Mouse (Mus musculus): Measurements from ENCODE around the gene Podxl2. TPM values are rescaled to one million over a fixed set of nuclear protein-coding genes. Genes with fewer than 3 reads are reported as not detected.

Podxl2 gene
- total RNA-seq, 2 experiments from 2014 or later, result 160 to 165 TPM

DNA sequence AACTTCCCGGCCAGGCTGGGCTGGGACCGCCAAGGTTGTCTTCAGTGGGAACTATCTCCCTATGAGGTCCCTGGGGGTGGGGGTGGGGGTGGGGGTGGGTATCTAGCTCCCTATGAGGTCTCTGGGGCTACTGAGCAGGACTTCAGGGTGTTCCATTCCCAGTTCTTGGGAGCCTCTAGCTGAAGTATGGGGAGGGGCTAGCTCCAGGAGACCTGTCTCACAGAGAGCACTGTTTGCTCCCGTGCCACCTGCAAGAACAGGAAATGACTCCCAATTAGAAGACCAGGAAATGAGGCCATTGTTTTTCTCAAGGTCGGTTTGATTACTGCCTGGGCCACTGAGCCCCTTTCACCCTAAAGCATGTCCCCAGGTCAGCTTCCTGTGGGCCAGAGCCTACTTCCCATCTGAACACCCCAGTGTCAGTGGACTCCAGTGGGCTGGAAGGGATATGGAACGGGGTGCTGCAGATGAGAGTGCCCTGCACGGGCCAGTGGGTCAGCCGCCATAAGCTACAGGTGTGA, 62.9 kb downstream of the Podxl2 start:
- no peak for DNase-seq (ENCODE audit: low spot score in 2 of 2)
- no peak for TF ChIP-seq CTCF (conservative IDR thresholded peaks at IDR 0.05)
- Histone ChIP-seq H3K27ac (peak overlapping the region; percentile 77), H3K4me3 (no peak overlapping the region)

DNA sequence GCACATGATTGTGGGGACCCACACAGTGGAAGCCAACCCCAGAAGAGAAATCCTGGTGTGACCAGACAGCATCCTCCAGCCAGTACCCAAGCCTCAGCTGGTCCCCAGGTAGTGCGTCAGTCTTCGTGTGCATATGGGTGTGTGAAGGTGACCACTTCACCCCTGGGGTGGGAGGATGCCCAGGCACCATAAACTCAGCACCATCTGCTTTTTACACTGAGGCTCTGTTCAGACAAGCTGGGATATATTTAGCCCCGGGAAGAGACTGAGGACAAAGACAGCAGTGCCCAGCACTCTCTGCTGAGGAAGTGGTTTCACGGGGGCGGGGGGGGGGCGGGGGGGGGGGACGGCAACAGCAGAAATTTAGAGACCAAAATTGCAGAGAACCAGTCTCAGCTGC, 63.4 kb downstream of the Podxl2 start:
- TF ChIP-seq CTCF (conservative IDR thresholded peaks at IDR 0.05), result no peak
- no peak for DNase-seq (ENCODE audit: low spot score in 2 of 2)
- H3K27ac ChIP-seq, result peak overlapping the region; percentile 86
- H3K4me3 ChIP-seq, result no peak overlapping the region

DNA sequence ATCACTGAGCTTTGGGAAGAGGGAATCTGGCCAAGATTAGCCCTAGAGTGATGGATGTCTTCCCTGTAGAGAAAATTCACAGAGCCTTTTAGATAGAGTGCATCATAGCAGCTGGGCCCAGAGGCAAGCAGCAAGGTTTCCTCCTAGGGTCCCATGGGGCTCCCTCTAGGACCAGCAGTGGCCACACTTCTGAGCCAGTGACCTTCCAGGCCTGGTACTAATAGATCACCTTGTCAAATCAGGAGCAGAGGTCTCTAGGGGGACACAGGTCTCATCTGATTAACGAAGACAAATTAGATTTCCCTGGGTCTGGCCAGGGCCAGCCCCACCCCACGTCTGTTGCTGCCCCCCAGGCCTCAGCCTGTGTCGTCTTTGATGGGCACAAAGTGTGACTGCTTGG, 64.6 kb downstream of the Podxl2 start:
- no peak for DNase-seq (ENCODE audit: low spot score in 2 of 2)
- peak overlapping the region; percentile 86 for H3K27ac ChIP-seq
- no peak overlapping the region for H3K4me3 ChIP-seq
- TF ChIP-seq CTCF (conservative IDR thresholded peaks at IDR 0.05), result no peak

DNA sequence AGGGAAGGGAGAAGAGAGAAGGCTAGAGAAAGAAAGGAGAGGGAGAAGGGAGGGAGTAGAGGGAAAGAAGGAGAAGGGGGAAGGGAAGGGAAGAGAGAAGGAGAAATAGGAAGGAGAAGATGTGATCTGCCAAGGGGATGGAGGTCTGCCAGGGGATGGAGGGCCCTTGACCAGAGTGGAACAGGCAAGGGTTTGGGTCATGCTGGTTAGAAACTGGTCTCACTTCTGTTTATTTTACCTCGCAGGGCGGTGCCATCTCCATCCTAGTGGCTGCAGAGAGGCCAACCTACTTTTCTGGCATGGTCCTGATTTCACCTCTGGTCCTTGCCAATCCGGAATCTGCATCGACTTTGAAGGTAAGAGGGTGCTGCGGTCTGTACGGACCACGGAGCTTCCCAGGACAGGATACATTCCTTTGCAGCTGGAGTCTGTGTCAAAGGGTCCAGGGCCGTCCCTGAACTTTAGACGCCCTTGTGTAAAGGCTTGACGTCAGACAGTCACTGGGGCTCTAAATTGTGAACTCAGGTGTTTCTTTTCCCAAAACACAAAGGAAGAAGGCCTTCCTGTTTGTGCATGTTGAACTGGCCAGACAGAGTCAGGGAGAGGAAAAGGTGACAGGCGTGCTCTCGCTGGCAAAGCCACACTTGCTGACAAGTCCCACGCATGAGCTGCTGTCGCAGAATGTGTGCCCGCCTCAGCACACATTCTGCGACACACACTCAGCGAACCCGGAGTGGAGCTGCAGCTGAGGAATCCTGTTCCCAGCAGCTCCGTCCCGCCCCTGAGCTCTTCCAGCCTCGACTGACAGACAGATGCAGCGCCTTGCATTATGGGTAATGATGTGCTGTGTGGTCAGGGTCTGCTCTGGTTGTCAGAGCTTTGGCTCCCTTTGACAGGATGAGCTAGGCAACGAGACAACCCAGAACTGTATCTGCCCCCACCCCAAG, 65.5 kb downstream of the Podxl2 start:
- peak overlapping the region; percentile 86 for H3K27ac ChIP-seq
- TF ChIP-seq CTCF (conservative IDR thresholded peaks at IDR 0.05), result no peak
- no peak for DNase-seq (ENCODE audit: low spot score in 2 of 2)
- H3K4me3 ChIP-seq, result no peak overlapping the region

DNA sequence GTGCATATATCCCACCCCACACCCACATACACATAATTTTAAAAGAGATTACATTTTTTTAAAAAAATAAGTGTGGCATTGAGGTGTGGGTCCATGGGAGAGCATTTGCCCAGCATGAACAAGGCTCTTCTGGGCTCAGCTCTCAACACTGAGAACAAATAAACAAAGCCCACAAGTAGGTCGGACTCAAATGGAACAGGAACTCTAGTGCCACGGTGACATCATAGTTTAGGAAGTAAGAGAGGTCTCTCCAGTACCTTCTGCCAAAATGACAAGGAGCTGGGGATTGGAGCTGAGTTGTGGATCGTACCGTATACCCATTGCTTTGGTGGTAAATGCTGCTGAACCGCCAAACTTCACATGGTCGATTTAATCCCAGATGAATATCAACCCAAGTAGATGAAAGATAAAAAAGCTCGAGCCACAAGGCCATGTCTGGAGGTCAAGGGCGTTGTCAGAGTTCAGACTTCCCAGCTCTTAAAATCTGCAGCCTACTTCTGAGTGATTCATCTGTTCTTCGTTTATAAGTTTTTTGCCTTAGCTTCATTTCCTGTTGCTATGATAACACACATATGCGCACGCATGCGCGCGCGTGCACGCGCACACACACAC, 69.8 kb downstream of the Podxl2 start:
- no peak for TF ChIP-seq CTCF (conservative IDR thresholded peaks at IDR 0.05)
- Histone ChIP-seq H3K27ac (no peak overlapping the region; the same call in 1 of the 2 replicates), H3K4me3 (no peak overlapping the region)
- no peak for DNase-seq (ENCODE audit: low spot score in 2 of 2)

DNA sequence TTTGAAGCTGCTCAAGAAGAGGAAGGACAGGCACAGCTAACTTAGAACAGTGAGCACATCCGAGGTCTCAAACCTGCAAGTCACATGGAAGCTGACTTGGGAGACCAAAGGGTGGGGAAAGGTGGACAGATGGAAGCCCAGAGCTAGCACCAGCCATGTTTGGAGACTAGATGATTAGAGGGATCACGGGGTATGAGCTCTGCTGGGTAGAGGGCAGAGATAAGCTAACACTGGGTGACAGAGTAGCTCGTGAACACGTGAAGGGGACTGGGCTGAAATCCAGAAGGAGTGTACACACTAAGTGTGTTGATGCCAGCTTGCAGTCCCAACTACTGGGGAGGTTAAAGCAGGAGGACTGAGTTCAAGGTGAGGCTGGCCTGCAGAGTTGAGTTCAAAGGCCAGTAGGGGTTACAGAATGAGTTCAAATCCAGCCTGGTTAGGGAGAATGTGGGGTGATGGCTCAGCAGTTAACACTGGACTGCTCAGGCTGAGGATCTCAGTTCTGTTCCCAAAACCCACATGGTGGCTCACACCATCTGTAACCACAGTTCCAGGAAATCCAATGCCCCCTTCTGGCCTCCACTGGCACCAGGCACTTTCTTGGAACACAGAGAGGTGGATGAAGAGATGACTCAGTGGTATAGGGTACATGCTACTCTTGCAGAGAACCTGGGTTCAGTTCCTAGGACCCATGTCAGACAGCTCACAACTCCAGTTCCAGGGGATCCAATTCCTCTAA, 70.7 kb downstream of the Podxl2 start:
- Histone ChIP-seq H3K4me3 (no peak overlapping the region), H3K27ac (peak overlapping the region; percentile 9; the same call in 1 of the 2 replicates)
- peak; percentile 12; the same call in 1 of the 2 replicates for TF ChIP-seq CTCF (conservative IDR thresholded peaks at IDR 0.05)
- no peak for DNase-seq (ENCODE audit: low spot score in 2 of 2)

DNA sequence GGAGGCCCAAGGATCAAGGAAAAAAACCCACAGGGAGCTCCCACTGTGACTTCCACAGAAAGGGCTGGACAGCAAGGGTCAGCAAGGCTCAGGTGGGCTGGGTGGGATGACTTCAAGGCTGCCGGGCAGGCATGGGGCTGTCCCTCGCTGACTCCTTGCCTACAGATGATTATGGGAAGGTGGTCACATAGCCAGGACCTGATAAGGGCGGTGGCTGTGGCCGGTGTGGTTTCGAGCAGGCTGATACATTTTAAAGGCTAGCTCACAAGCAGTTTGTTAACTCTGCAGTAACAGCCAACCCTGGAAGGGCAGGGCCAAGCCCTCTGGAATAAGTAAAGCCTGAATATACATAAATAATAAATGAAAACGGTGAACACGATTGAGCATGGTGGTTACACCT, 71.8 kb downstream of the Podxl2 start:
- no peak for DNase-seq (ENCODE audit: low spot score in 2 of 2)
- no peak for TF ChIP-seq CTCF (conservative IDR thresholded peaks at IDR 0.05)
- Histone ChIP-seq H3K4me3 (no peak overlapping the region), H3K27ac (no peak overlapping the region)

DNA sequence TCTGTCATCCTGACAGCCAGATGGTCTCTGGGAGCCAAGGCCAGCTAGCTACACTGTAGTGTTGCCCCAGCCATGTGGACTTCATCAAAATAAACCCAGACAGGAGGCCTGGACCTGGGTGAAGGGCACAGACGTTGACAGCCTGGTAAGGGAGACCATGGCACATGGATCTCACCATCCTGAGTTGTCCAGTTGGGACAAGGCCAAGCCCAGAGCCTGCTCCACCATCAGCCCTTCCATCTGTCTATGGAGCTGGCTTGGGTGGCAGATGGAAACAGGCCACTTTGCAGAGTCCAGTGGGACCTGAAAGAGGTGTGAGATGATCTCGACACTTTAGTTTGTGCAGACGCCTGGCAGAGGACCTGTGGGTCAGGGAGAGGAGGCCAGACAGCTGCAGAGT, 74.1 kb downstream of the Podxl2 start:
- DNase-seq (ENCODE audit: low spot score in 2 of 2), result no peak
- peak overlapping the region; percentile 36; the same call in 1 of the 2 replicates for H3K27ac ChIP-seq
- H3K4me3 ChIP-seq, result no peak overlapping the region
- TF ChIP-seq CTCF (conservative IDR thresholded peaks at IDR 0.05), result no peak

DNA sequence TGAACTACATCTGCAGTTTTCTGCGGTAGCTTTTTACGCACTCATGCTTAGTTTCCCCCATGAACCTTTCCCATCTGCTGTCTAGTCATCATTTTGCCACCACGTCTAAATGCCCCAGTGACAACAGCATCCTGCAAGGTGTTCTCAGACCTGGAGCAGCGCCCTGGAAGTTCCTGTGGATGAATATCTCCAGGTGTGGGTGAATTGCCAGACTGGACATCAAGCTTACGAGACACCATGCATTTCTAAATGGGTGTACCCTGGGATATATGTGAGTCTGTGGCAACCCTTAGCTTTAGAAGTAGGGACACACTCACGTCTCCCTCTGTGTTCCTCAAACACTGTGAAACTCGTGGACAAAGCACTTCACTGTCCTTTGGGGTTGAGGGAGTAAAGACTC, 74.7 kb downstream of the Podxl2 start:
- Histone ChIP-seq H3K27ac (no peak overlapping the region; the same call in 1 of the 2 replicates), H3K4me3 (no peak overlapping the region)
- no peak for DNase-seq (ENCODE audit: low spot score in 2 of 2)
- TF ChIP-seq CTCF (conservative IDR thresholded peaks at IDR 0.05), result no peak

DNA sequence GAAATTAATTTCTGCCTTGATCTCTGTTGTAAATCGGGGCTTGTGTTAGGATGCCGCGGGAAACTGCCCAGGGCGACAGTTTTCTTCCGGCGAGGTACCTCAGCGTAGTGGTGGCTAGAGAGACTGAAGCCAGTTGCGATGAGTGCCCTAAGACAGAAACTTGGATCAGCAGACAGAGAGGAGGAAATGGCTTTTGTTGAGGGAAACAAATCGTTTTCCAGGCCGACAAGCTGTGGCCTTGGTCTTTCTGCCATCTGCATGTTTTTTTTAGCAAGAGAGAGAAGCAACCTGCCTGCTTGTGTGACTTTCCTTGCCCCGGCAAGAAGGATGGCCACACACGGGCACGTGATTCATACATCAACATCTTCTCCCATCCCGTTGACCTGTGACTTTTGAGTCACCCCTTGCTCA, 80.3 kb downstream of the Podxl2 start:
- peak overlapping the region; percentile 70 for H3K27ac ChIP-seq

DNA sequence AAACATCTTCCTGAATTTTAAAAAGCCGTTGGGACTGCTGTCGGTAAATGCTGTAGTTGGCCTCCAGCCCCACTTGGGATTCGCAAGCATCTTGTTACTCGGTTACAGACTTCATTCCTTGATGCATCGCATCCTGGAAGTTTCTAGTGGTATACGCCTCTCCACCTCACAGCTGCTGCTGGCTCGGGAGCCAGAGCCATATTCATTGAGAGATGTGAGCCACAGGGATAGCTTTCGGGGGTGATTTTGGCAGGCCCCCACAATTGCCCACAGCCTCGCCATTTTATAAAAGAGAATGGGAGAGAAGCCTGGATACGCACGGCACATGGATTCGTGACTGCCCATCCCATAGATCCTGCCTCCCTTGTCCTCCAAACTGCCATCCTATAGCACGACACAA, 81.0 kb downstream of the Podxl2 start:
- no peak for DNase-seq (ENCODE audit: low spot score in 2 of 2)
- no peak for TF ChIP-seq CTCF (conservative IDR thresholded peaks at IDR 0.05)
- Histone ChIP-seq H3K27ac (peak overlapping the region; percentile 70), H3K4me3 (peak overlapping the region; percentile 9; the same call in 1 of the 2 replicates)

More for the DNA sequence above, 80.3 kb downstream of the Podxl2 start:
- no peak for DNase-seq (ENCODE audit: low spot score in 2 of 2)
- H3K4me3 ChIP-seq, result no peak overlapping the region; the same call in 1 of the 2 replicates
- no peak for TF ChIP-seq CTCF (conservative IDR thresholded peaks at IDR 0.05)

DNA sequence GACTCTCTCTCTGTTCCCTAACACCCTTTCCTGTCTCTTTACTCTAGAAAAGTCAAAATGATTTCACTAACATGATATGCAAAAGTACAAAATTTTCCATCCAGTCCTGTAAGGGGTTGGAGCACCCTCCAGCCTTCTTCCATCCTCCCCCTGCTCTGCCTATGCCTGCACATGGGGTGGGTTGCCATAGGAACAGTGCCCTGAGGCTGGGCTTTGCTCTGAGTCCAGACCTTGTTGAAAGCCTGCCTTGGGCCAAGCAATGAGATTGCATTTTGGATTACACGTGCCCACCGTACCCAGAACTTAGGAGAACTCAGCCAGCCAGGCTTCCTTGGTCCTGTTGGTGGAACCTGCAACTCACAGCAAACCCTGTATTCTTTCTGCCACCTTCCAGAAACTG, 81.6 kb downstream of the Podxl2 start:
- peak overlapping the region; percentile 70 for H3K27ac ChIP-seq
- no peak for DNase-seq (ENCODE audit: low spot score in 2 of 2)
- no peak for TF ChIP-seq CTCF (conservative IDR thresholded peaks at IDR 0.05)
- no peak overlapping the region for H3K4me3 ChIP-seq

Other genes with a start within 250 kb of the Podxl2 start
- gene Kbtbd12, start 237.1 kb downstream of the Podxl2 start, total RNA-seq (2021), result 1 to 10 TPM in 1 of 2 experiments, under 1 TPM in 1; 0.97 to 1.1 TPM
- 100 to 1,000 TPM; 178 to 182 TPM for gene Mgll, start 150.6 kb downstream of the Podxl2 start, total RNA-seq (2021)
- gene Abtb1, start 33.1 kb downstream of the Podxl2 start, total RNA-seq (2021), result 10 to 100 TPM; 33.4 to 37.1 TPM
- 1 to 10 TPM; 5.7 to 7.4 TPM for gene Mcm2, start 23.7 kb upstream of the Podxl2 start, total RNA-seq (2021)
- gene Tpra1, start 27.2 kb upstream of the Podxl2 start, total RNA-seq (2021), result 10 to 100 TPM; 48.6 to 51.1 TPM